Mouse (Mus musculus) bone marrow macrophage, adult 2 months (primary cell): Measurements from ENCODE around the gene Gnb5.

ENCODE experiments used
- CTCF ChIP-seq: IDR thresholded peaks from 2 replicates; pipeline ENCODE4 v1.5.1; 2012; ENCODE audit warnings: low read depth, mild to moderate bottlenecking, low read length, moderate library complexity
- POLR2A ChIP-seq: IDR thresholded peaks from 2 replicates; pipeline ENCODE4 v1.6.1; 2012; ENCODE audit warnings: mild to moderate bottlenecking, low read depth, low read length, borderline replicate concordance

- TF ChIP-seq CTCF: no peak
- no peak for TF ChIP-seq POLR2A
Observed at GRCm38 (mm10) chr9:75282179-75282578, 23.9 kb upstream of the Gnb5 start.
